Mouse (Mus musculus) CH12.LX (cell line): ENCODE measurements at regions not wholly inside any gene's neighbourhood (a gene's known extent, or its start where the extent isn't known, plus 50 kb on each side); places are given as distances from the start of the nearest gene placed in this dataset.

ENCODE experiments used
- DNase-seq: peaks from one replicate; pipeline ENCODE4 v3.0.0-alpha.2; 2013; ENCODE audit errors: extremely low read depth
- H3K27ac ChIP-seq: 2 replicates; pipeline ENCODE4 v1.5.1; 2012; ENCODE audit warnings: low read depth, mild to moderate bottlenecking, control low read depth, moderate library complexity; ENCODE audit not compliant: insufficient read depth
- H3K27me3 ChIP-seq: replicated peaks from 2 replicates; pipeline ENCODE3; 2012; ENCODE audit warnings: inconsistent platforms
- H3K36me3 ChIP-seq, 2 experiments: replicated peaks in 1 of 2; 2 replicates each; pipeline versions ENCODE3 to v1.6.1; 2012; ENCODE audit warnings: inconsistent platforms in 1 of 2, low read length in 1 of 2, mild to moderate bottlenecking in 1 of 2, mixed read lengths in 1 of 2, moderate library complexity in 1 of 2; ENCODE audit not compliant: control insufficient read depth in 1 of 2, insufficient read depth in 1 of 2
- H3K4me1 ChIP-seq, 2 experiments: 2 replicates each; pipeline ENCODE4 v1.6.1; 2012; ENCODE audit warnings: inconsistent platforms in 1 of 2, moderate library complexity in 1 of 2; ENCODE audit not compliant: insufficient read depth in 2 of 2, control insufficient read depth in 1 of 2
- H3K4me2 ChIP-seq: 2 replicates; pipeline ENCODE4 v1.6.1; 2012; ENCODE audit warnings: low read depth, mild to moderate bottlenecking, control low read depth; ENCODE audit not compliant: poor library complexity, insufficient read depth, severe bottlenecking
- H3K4me3 ChIP-seq, 3 experiments: fragments of 150-350 bp in 1 of 3; sonication (generic) in 1 of 3; replicated peaks in 1 of 3; 2 replicates each; pipeline versions ENCODE3 to v1.5.1; 2011 to 2012; ENCODE audit warnings: low read depth in 2 of 3, low read length in 2 of 3, mild to moderate bottlenecking in 2 of 3, moderate library complexity in 2 of 3, control low read depth in 1 of 3, improper control_type of control experiment in 1 of 3, inconsistent platforms in 1 of 3, mixed read lengths in 1 of 3; ENCODE audit not compliant: poor library complexity in 1 of 3
- H3K79me2 ChIP-seq: replicated peaks from 2 replicates; pipeline ENCODE4 v1.6.1; 2012; ENCODE audit warnings: mild to moderate bottlenecking, moderate library complexity; ENCODE audit not compliant: control insufficient read depth, poor library complexity, insufficient read depth, severe bottlenecking; ENCODE audit errors: extremely low read depth
- H3K9ac ChIP-seq: 2 replicates; pipeline ENCODE4 v1.6.1; 2012; ENCODE audit warnings: low read depth, mild to moderate bottlenecking, control low read depth, moderate library complexity; ENCODE audit not compliant: insufficient read depth
- H3K9me3 ChIP-seq: replicated peaks from 2 replicates; pipeline ENCODE3; 2012; ENCODE audit warnings: low read length, inconsistent platforms, mixed read lengths
- BHLHE40 ChIP-seq: IDR thresholded peaks from 2 replicates; pipeline ENCODE4 v1.6.1; 2011; ENCODE audit warnings: mild to moderate bottlenecking, low read depth, low read length, improper control_type of control experiment
- CTCF ChIP-seq, 2 experiments: IDR thresholded peaks in 1 of 2; conservative IDR thresholded peaks in 1 of 2; 2 replicates each; pipeline ENCODE4 v1.5.1; 2011 to 2012; ENCODE audit warnings: low read depth in 2 of 2, low read length in 2 of 2, improper control_type of control experiment in 1 of 2, inconsistent platforms in 1 of 2, mild to moderate bottlenecking in 1 of 2, moderate library complexity in 1 of 2
- E2F4 ChIP-seq: IDR thresholded peaks from 2 replicates; pipeline ENCODE4 v1.6.1; 2011; ENCODE audit warnings: low read depth, low read length, improper control_type of control experiment; ENCODE audit not compliant: insufficient replicate concordance
- ELF1 ChIP-seq: IDR thresholded peaks from 2 replicates; pipeline ENCODE4 v1.6.1; 2014; ENCODE audit warnings: low read depth, mild to moderate bottlenecking, inconsistent platforms, low read length, improper control_type of control experiment
- GABPA ChIP-seq: IDR thresholded peaks from 2 replicates; pipeline ENCODE4 v1.6.1; 2012; ENCODE audit warnings: low read depth, low read length, improper control_type of control experiment, inconsistent platforms; ENCODE audit not compliant: insufficient replicate concordance
- HCFC1 ChIP-seq: IDR thresholded peaks from 2 replicates; pipeline ENCODE4 v1.6.1; 2012; ENCODE audit warnings: low read depth, mild to moderate bottlenecking, inconsistent platforms, low read length, improper control_type of control experiment
- IRF4 ChIP-seq: IDR thresholded peaks from 2 replicates; pipeline ENCODE4 v1.6.1; 2014; ENCODE audit warnings: low read depth, mild to moderate bottlenecking, inconsistent platforms, low read length, improper control_type of control experiment
- KAT2A ChIP-seq: IDR thresholded peaks from 2 replicates; pipeline ENCODE4 v1.6.1; 2012; ENCODE audit warnings: low read length, improper control_type of control experiment, inconsistent platforms; ENCODE audit not compliant: insufficient replicate concordance
- MAFK ChIP-seq: IDR thresholded peaks from 2 replicates; pipeline ENCODE4 v1.6.1; 2011; ENCODE audit warnings: low read length, improper control_type of control experiment; ENCODE audit not compliant: insufficient replicate concordance
- MEF2A ChIP-seq: IDR thresholded peaks from 2 replicates; pipeline ENCODE4 v1.6.1; 2014; ENCODE audit warnings: low read depth, mild to moderate bottlenecking, inconsistent platforms, low read length, improper control_type of control experiment, borderline replicate concordance
- NELFE ChIP-seq: IDR thresholded peaks from 2 replicates; pipeline ENCODE4 v1.6.1; 2011; ENCODE audit warnings: low read depth, low read length, improper control_type of control experiment
- NRF1 ChIP-seq: IDR thresholded peaks from 2 replicates; pipeline ENCODE4 v1.6.1; 2014; ENCODE audit warnings: low read depth, mild to moderate bottlenecking, inconsistent platforms, low read length, improper control_type of control experiment, moderate library complexity
- PAX5 ChIP-seq: IDR thresholded peaks from 2 replicates; pipeline ENCODE4 v1.6.1; 2012; ENCODE audit warnings: low read length, inconsistent platforms, mixed read lengths
- POLR2A ChIP-seq: IDR thresholded peaks from 2 replicates; pipeline ENCODE4 v1.6.1; 2011; ENCODE audit warnings: low read depth, mild to moderate bottlenecking, improper control_type of control experiment, low read length
- RCOR1 ChIP-seq: conservative IDR thresholded peaks from 2 replicates; pipeline ENCODE4 v1.6.1; 2012; ENCODE audit warnings: low read depth, mild to moderate bottlenecking, inconsistent platforms, low read length, improper control_type of control experiment
- SIN3A ChIP-seq: IDR thresholded peaks from 2 replicates; pipeline ENCODE4 v1.6.1; 2012; ENCODE audit warnings: low read length, improper control_type of control experiment, inconsistent platforms
- TBP ChIP-seq: conservative IDR thresholded peaks from 2 replicates; pipeline ENCODE4 v1.6.1; 2011; ENCODE audit warnings: low read depth, low read length, improper control_type of control experiment
- TCF12 ChIP-seq: IDR thresholded peaks from 2 replicates; pipeline ENCODE4 v1.6.1; 2014; ENCODE audit warnings: low read depth, mild to moderate bottlenecking, inconsistent platforms, low read length, improper control_type of control experiment
- UBTF ChIP-seq: IDR thresholded peaks from 2 replicates; pipeline ENCODE4 v1.6.1; 2012; ENCODE audit warnings: low read depth, mild to moderate bottlenecking, inconsistent platforms, low read length, improper control_type of control experiment, moderate library complexity
- USF1 ChIP-seq: IDR thresholded peaks from 2 replicates; pipeline ENCODE4 v1.6.1; 2014; ENCODE audit warnings: low read depth, mild to moderate bottlenecking, inconsistent platforms, low read length, improper control_type of control experiment
- ZKSCAN1 ChIP-seq: IDR thresholded peaks from 2 replicates; pipeline ENCODE4 v1.6.1; 2012; ENCODE audit warnings: low read depth, inconsistent platforms, low read length, improper control_type of control experiment, borderline replicate concordance
- ZNF384 ChIP-seq: IDR thresholded peaks from 2 replicates; pipeline ENCODE4 v1.6.1; 2012; ENCODE audit warnings: low read depth, low read length, improper control_type of control experiment, inconsistent platforms
- dilution Hi-C: fragments of 300-500 bp; cut with MboI; formaldehyde crosslinking; loops from 2 replicates; pipeline ENCODE4 v1.14.3; 2020; ENCODE audit warnings: low sequenced_read_pairs; ENCODE audit not compliant: extremely low pct_unique_long_range_greater_than_20kb, extremely low pct_ligation_motif_present
- in situ Hi-C: fragments of 300-500 bp; cut with MboI; formaldehyde crosslinking; loops from 3 replicates; pipeline ENCODE4 v1.14.3; 2019; ENCODE audit warnings: low sequenced_read_pairs, low pct_ligation_motif_present, low pct_unique_long_range_greater_than_20kb, mixed read lengths

DNA sequence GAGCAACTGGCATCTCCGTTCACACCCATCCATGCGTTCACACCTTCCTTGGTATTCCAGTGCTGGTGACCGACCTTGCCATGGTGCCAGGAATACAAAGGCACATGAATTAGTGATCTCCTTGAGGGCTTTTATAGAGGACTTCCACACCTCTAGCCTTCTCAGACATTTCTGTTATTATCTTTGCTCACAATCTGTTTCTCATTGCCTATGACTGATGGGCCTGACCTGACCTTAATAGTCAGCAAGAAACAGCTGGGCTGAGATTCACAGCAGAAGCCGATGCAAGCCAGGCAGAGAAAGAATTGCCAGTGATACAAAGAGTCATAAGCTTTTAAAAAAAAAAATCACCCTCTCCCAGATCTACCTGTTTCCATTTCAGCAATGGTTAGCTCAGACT, 197.7 kb upstream of the Gmds start:
- in situ Hi-C loops, result no loop called here
- no peak overlapping the region for H3K9ac ChIP-seq
- dilution Hi-C loops, result no loop called here
- TF ChIP-seq ZKSCAN1 (no peak), GABPA (no peak), CTCF (conservative IDR thresholded peaks at IDR 0.05 in 1 of 2, IDR thresholded peaks at IDR 0.05 in 1 of 2; ENCODE audit: low read depth in 2 of 2, low read length in 2 of 2) (no peak), UBTF (no peak)
- TF ChIP-seq, all 38 proteins: peak for 0
- no peak for DNase-seq
- Histone ChIP-seq H3K4me2 (no peak overlapping the region), H3K4me3 (no peak overlapping the region), H3K27me3 (no peaks in the 10 kb centered on the region), H3K9me3 (no peaks in the 10 kb centered on the region), H3K27ac (no peak overlapping the region), H3K79me2 (no peaks in the 10 kb centered on the region), H3K36me3 (no peaks in the 10 kb centered on the region), H3K4me1 (no peaks in the 10 kb centered on the region)

- DNase-seq, result no peak
- no peak for TF ChIP-seq NELFE
- no peak for TF ChIP-seq ELF1
- TF ChIP-seq MAFK, result no peak
- TF ChIP-seq POLR2A, result no peak
- TF ChIP-seq E2F4, result no peak
- no peak for TF ChIP-seq USF1
- no peak for TF ChIP-seq PAX5
- TF ChIP-seq ZNF384, result no peak
- Histone ChIP-seq H3K79me2 (no peaks in the 10 kb centered on the region), H3K4me2 (no peak overlapping the region), H3K4me3 (no peak overlapping the region), H3K4me1 (no peaks in the 10 kb centered on the region), H3K27ac (no peak overlapping the region), H3K9me3 (no peaks in the 10 kb centered on the region), H3K36me3 (no peaks in the 10 kb centered on the region), H3K9ac (no peak overlapping the region), H3K27me3 (no peaks in the 10 kb centered on the region)
- in situ Hi-C loops, result no loop called here
- dilution Hi-C loops, result no loop called here
Observed at GRCm38 (mm10) chr13:32535602-32536001, 197.1 kb upstream of the Gmds start.

GRCm38 (mm10) chr13:32530926-32531512, 192.5 kb upstream of the Gmds start:
- dilution Hi-C loops (no loop called here), in situ Hi-C loops (no loop called here)
- Histone ChIP-seq H3K9ac (no peak overlapping the region), H3K36me3 (no peaks in the 10 kb centered on the region), H3K4me1 (no peaks in the 10 kb centered on the region), H3K27me3 (no peaks in the 10 kb centered on the region), H3K4me3 (no peak overlapping the region), H3K79me2 (no peaks in the 10 kb centered on the region), H3K9me3 (no peaks in the 10 kb centered on the region), H3K4me2 (no peak overlapping the region), H3K27ac (no peak overlapping the region)
- TF ChIP-seq HCFC1, result no peak
- no peak for TF ChIP-seq TBP
- TF ChIP-seq KAT2A, result no peak
- no peak for TF ChIP-seq IRF4
- no peak for TF ChIP-seq RCOR1
- no peak for TF ChIP-seq NRF1
- TF ChIP-seq ZKSCAN1, result no peak
- TF ChIP-seq BHLHE40, result no peak
- no peak for TF ChIP-seq POLR2A
- no peak for TF ChIP-seq GABPA
- TF ChIP-seq SIN3A, result no peak
- TF ChIP-seq ZNF384, result no peak
- no peak for TF ChIP-seq E2F4
- TF ChIP-seq NELFE, result no peak
- no peak for TF ChIP-seq TCF12
- no peak for TF ChIP-seq MEF2A
- TF ChIP-seq MAFK, result no peak
- TF ChIP-seq UBTF, result no peak
- DNase-seq, result no peak
